Mouse (Mus musculus) limb, embryonic 14.5 days (tissue): ENCODE measurements around the gene Higd1a. TPM values are rescaled to one million over a fixed set of nuclear protein-coding genes. Genes with fewer than 3 reads are reported as not detected.

ENCODE experiments used
- ATAC-seq: fragments of 200-750 bp; cut with Nextera tagmentation; 2 replicates; pipeline ENCODE4 v1.8.0; 2017; ENCODE audit warnings: low read depth, moderate number of reproducible peaks, moderate TSS enrichment; ENCODE audit not compliant: low FRiP score
- DNase-seq: peaks from one replicate; pipeline ENCODE4 v3.0.0-alpha.2; 2015; ENCODE audit warnings: low spot score
- H3K27ac ChIP-seq: fragments of 300-500 bp; sonication (generic); replicated peaks from 2 replicates; pipeline ENCODE4 v1.5.1; 2014; ENCODE audit warnings: low read depth, mild to moderate bottlenecking, low read length, moderate library complexity, mixed read lengths
- H3K27me3 ChIP-seq: fragments of 300-500 bp; sonication (generic); 2 replicates; pipeline ENCODE4 v1.6.1; 2014; ENCODE audit warnings: low read length, mixed read lengths; ENCODE audit not compliant: control insufficient read depth, insufficient read depth
- H3K36me3 ChIP-seq: fragments of 300-500 bp; sonication (generic); 2 replicates; pipeline ENCODE4 v1.6.1; 2014; ENCODE audit warnings: mild to moderate bottlenecking, low read length, moderate library complexity, mixed read lengths; ENCODE audit not compliant: control insufficient read depth, insufficient read depth
- H3K4me1 ChIP-seq: fragments of 300-500 bp; sonication (generic); 2 replicates; pipeline ENCODE4 v1.6.1; 2014; ENCODE audit warnings: antibody characterized with exemption, low read length, mixed read lengths; ENCODE audit not compliant: control insufficient read depth, insufficient read depth
- H3K4me2 ChIP-seq: fragments of 300-500 bp; sonication (generic); replicated peaks from 2 replicates; pipeline ENCODE4 v1.6.1; 2014; ENCODE audit warnings: low read depth, mild to moderate bottlenecking, low read length, moderate library complexity; ENCODE audit not compliant: severe bottlenecking
- H3K4me3 ChIP-seq: fragments of 300-500 bp; sonication (generic); replicated peaks from 2 replicates; pipeline ENCODE4 v1.5.1; 2014; ENCODE audit warnings: low read length
- H3K9ac ChIP-seq: fragments of 300-500 bp; sonication (generic); 2 replicates; pipeline ENCODE4 v1.6.1; 2014; ENCODE audit warnings: mild to moderate bottlenecking, low read depth, low read length, moderate library complexity; ENCODE audit not compliant: severe bottlenecking
- H3K9me3 ChIP-seq: fragments of 300-500 bp; sonication (generic); 2 replicates; pipeline ENCODE4 v1.6.1; 2016; ENCODE audit warnings: low read length; ENCODE audit not compliant: control insufficient read depth
- POLR2A ChIP-seq: fragments of 200-500 bp; IDR thresholded peaks from 2 replicates; pipeline ENCODE4 v1.8.0; 2012; ENCODE audit warnings: inconsistent platforms, mild to moderate bottlenecking, moderate library complexity, borderline replicate concordance; ENCODE audit not compliant: insufficient read depth, insufficient read length; ENCODE audit errors: extremely low read depth
- WGBS: fragments of 180-500 bp; shearing (Covaris S2); extraction: QIAGEN DNeasy Blood & Tissue Kit; methylation state at CpG from one replicate; pipeline ENCODE4 v1.1.7; 2014; 5-methylcytosine and 5-hydroxymethylcytosine counted together
- polyA plus RNA-seq, 2 experiments: library from polyadenylated mRNA; depleted of rRNA in 1 of 2; stranded (reverse) in 1 of 2; unstranded in 1 of 2; fragments of >200 nt; fragmentation: Nextera tagmentation in 1 of 2; extraction: Ambion mirVana in 1 of 2; gene quantifications; 2 replicates each; pipeline versions ENCODE4 v1.2.1 to v1.2.3; 2012 to 2014

Gene Higd1a
- polyA plus RNA-seq, 2 experiments: 71.0 to 235 TPM

DNA sequence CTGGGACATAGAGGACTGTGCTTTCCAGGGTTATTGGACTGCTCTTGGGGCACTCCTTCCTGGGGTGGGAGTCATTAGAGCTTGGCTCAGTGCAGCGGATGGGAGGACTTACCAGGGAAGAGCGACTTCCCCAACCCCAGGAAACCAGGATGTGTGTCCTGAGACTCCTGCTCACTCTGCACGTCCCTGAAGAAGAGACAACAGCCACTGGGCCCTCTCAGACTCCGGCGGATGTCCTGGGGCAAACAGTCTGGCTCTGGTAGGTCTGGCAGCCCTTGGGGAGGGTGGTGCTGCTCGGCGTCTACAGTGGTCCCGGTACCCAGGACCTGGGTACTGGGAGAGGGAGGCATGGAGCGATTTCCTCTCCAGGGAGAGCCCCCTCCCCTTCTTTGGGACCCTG, 40.1 kb upstream of the Higd1a start, which contains the start of gene Ackr2:
Gene Ackr2 (plus strand): TSS at position 111 of the 400 bp plus-strand sequence.
- H3K9ac ChIP-seq: no peak within 1 kb of the TSS
- no peaks in the 10 kb centered on the region for H3K9me3 ChIP-seq
- H3K27me3 ChIP-seq: no peaks in the 10 kb centered on the region
- WGBS: 84% methylated on average over 9 of the region's 9 CpGs
- no peak for TF ChIP-seq POLR2A
- no peaks in the 10 kb centered on the region for H3K36me3 ChIP-seq
- ATAC-seq (no peak), DNase-seq (no peak)
- no peak within 1 kb of the TSS for H3K27ac ChIP-seq
- no peak within 1 kb of the TSS for H3K4me2 ChIP-seq
- no peak within 1 kb of the TSS for H3K4me3 ChIP-seq
- H3K4me1 ChIP-seq: no peaks in the 10 kb centered on the region

DNA sequence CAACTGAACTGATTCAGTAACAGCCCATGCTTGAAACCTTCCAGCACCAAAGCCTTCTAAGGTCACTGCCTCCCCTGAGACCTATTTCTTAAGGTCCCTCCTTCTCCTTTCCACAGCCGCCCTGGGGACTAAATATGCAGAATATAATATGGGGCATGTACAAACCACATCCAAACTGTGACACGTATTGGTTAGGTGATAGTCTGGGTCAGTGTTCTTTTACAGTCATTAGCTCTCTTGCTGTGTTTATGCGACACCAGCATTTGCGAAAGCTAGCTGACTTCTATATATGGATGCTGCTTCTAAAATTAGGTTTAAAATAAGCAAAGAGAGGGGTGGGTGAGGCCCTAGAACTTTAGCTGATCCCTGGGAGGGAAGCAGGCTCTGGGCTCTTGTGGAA, 38.7 kb upstream of the Higd1a start:
- Histone ChIP-seq H3K4me3 (no peak overlapping the region), H3K27ac (no peak overlapping the region), H3K36me3 (no peaks in the 10 kb centered on the region), H3K4me1 (no peaks in the 10 kb centered on the region), H3K27me3 (no peaks in the 10 kb centered on the region), H3K4me2 (no peak overlapping the region), H3K9ac (no peak overlapping the region), H3K9me3 (no peaks in the 10 kb centered on the region)
- DNase-seq (no peak), ATAC-seq (no peak)
- TF ChIP-seq POLR2A: no peak
- 75% methylated on average over 4 of the region's 4 CpGs for WGBS

DNA sequence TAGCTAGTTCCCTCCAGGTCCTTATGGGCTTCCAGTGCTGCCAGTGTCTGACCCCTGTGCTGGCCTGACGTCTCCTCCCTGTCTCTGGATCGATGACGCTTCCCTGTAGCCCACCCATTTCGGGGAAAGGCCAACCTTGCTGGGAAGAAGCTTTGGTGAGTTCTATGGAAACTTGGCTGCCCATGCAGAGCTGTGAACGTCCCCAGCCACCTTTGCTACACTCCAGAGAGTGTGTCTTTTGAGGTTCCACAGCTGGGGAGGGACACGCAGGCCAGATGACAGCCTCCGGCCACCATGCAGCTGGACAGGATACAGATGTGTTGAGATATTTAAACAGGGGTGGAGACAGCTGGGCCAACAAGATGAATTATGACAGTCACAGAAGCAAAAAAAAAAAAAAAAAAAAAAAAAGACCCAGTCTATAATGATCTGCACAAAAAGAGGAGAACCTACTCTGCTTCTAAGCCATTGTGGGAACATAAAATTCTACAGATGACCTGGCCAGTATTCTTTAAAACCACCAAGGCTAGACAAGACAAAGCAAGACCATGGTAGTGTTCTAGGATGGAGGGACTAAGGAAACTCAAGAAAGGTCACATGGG, 37.3 kb upstream of the Higd1a start:
- no peak for DNase-seq
- Histone ChIP-seq H3K27me3 (no peaks in the 10 kb centered on the region), H3K9me3 (no peaks in the 10 kb centered on the region), H3K4me1 (peaks cover 3% of the 10 kb centered on the region; the same call in 1 of the 2 replicates), H3K4me3 (no peak overlapping the region), H3K4me2 (no peak overlapping the region), H3K27ac (no peak overlapping the region), H3K36me3 (no peaks in the 10 kb centered on the region), H3K9ac (no peak overlapping the region)
- 65% methylated on average over 7 of the region's 7 CpGs for whole genome bisulfite sequencing
- ATAC-seq: no peak
- TF ChIP-seq POLR2A: no peak

DNA sequence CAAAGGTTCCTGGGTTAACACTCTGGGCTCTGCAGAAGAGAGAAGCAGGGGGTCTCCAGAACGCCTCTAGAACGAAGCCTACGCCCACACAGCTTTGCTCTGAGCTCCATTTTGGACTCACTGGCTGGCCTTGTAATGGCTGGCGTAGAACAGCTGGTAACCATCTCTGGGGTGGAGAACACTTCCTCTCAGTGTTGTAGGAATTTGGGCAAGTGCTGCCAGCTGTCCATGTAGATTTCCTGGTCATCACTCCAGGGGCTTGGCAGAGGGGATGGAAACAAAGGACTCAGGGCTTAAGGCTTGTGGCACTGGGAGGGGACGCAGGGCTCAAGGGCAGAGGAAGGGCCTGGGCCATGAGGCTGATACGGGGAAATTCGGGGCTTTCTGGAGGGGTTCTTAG, 36.3 kb upstream of the Higd1a start:
- DNase-seq: peak; percentile 18
- no peaks in the 10 kb centered on the region for H3K36me3 ChIP-seq
- H3K9me3 ChIP-seq: no peaks in the 10 kb centered on the region
- whole genome bisulfite sequencing: 78% methylated on average over 7 of the region's 7 CpGs
- H3K27me3 ChIP-seq: no peaks in the 10 kb centered on the region
- no peak overlapping the region for H3K4me2 ChIP-seq
- no peak for TF ChIP-seq POLR2A
- H3K4me1 ChIP-seq: peaks cover 3% of the 10 kb centered on the region; the same call in 1 of the 2 replicates
- H3K27ac ChIP-seq: no peak overlapping the region
- 0 out of 2 replicates have a peak, but pooled peaks have one; percentile 19 for ATAC-seq
- H3K4me3 ChIP-seq: no peak overlapping the region
- H3K9ac ChIP-seq: no peak overlapping the region

DNA sequence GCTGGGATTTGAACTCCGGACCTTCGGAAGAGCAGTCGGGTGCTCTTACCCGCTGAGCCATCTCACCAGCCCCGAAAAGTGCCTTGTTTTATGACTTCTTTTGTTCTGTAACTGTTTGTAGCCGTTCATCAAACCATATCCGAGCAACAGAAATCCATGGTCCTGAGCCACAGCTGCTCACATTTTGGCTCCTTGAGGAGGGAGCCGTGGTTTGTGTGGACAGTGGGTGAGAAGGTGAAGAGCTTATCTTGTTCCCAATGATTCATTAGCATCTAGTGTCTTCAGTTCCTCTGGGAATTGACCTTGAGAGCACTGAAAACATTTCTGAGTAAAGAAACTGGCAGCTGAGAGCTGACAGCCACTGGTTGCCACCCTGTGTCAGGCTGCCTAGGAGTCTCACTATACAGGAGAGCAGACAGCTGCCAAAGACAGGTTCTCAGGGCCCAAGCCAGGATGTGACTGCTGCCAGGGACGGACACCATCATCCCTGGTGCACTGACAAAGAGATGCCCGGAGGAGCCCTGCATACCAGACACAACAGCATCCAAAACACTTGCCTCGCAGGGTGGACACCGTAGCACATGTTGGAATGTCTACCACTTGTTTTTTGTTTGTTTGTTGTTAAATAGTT, 34.0 kb upstream of the Higd1a start:
- no peak for DNase-seq
- WGBS: 84% methylated on average over 12 of the region's 12 CpGs

More for the DNA sequence above, 34.0 kb upstream of the Higd1a start:
- Histone ChIP-seq H3K9ac (no peak overlapping the region), H3K27me3 (no peaks in the 10 kb centered on the region), H3K9me3 (no peaks in the 10 kb centered on the region), H3K4me3 (no peak overlapping the region), H3K4me1 (peaks cover 3% of the 10 kb centered on the region; the same call in 1 of the 2 replicates), H3K4me2 (no peak overlapping the region), H3K36me3 (no peaks in the 10 kb centered on the region), H3K27ac (no peak overlapping the region)
- no peak for ATAC-seq
- no peak for TF ChIP-seq POLR2A
